Mouse (Mus musculus): ENCODE results near the gene Trim44.

Trim44 gene

DNA sequence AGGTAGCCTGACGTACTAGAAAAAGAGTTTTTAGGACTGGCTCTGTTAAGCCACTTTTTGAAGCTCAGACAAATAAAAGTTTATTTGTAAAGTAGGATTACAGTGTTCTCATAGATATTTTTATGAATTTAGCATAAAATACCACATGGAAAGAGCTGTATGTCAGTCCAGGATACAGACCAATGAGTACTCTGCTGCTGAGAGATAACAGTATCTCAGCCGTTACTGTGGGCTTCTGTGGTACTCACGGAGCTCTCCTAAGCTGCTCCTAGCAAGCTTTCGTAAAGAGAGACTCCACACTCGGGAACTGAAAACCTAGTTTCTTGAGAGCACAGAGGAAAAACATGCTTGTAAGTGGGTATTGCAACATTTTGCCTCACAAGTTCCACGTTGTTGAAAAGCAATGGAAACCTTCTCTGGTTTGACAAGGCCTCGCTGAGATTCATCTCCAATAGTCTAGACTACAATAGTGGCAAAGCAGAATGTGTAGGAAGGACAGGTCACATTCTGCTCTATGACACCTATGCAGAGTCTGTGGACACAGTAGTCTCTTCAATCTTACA, 41.6 kb downstream of the Trim44 start:
- DNase-seq (ENCODE audit: low read depth, low spot score) = no peak

DNA sequence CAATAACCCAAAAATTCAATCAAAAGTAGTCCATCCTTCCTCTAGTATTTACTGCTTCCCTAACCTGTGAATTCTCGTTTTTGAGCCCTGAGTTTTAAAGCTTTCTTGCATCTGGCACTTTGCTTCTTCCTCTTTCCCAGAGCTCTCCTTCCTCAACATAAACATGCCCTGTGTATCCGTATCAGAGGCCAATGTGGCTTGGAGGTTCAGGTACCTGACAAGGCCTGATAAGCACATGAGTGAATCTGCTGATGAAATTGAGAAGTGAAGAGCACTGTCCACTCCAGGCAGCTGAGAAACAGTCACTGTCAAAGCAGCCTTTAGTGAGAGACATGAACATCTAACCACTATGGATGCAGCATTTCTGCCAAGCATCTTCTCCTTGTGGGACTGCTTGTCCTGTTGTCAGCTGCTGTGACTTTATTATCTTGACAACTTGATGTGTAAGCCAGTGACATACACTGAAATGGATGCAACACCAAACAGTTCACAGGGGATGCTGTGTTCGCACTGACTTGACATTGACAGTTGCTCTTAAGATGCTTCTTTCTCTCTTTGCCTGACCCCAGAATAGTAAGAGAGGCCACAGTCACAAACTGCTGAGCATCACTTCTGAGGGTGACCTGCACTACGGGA, 42.9 kb downstream of the Trim44 start:
- DNase-seq (ENCODE audit: low read depth, low spot score) = no peak

GRCm38 (mm10) chr2:102362896-102363530, 44.6 kb downstream of the Trim44 start:
- no peak for DNase-seq (ENCODE audit: low read depth, low spot score)

DNA sequence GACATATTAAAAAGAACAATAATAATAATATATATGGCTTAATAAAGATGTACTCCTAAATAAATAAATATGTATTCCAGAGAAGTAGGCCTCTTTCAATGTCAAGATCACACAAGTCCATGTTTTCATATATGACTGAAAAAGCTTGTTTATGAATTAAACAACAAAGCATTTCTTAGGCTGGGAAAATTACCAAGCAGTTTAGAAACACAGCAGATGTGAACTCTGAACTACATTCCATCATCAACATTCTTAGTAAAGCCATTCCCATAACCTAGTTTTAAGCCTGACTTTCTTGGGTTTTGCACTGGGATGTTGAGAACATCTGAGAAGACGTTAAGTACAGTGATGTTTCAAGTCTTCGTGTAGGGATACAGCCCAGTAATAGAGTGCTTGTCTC, 45.4 kb downstream of the Trim44 start:
- no peak for DNase-seq (ENCODE audit: low read depth, low spot score)

- no peak for DNase-seq (ENCODE audit: low read depth, low spot score)
Measured at GRCm38 (mm10) chr2:102356879-102357695, 50.5 kb downstream of the Trim44 start.

DNA sequence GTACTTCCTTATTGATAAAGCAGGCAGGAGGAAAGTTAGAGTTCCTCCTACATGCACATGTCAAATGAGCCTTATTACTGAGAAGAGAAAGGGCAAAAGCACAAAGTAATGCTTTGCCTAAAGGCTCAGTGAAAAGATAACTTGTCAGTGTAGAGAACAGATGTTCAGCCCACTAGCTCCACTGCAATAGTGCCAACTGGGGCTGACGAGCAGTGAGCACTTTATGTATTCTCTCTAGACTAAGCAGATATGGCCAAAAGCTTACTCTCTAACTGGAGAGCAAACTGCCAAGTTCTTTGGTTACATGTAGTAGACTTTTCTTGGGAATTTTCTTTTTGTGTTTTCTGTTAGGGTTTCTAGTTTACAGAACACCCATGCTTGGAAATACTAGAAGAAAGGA, 53.6 kb downstream of the Trim44 start:
- no peak for DNase-seq (ENCODE audit: low read depth, low spot score)

DNA sequence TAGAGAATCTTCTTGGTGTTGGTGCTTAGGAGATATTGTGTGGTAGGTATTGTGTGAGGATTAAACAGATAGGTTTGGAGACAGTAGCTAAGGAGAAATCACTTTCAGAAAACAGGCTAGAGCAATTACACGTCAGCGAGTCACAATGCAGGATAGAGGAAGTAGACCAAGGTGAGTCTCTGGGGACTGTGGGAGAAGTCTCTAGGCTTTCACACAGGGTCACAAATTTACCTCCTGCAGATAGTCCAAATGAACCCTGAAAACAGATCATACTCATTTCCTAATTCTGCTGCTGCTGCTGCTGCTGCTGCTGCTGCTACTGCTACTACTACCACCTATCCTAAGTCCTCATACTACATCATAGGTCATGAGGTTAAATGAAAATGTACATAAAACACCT, 66.2 kb downstream of the Trim44 start:
- DNase-seq (ENCODE audit: low read depth, low spot score) = no peak

DNA sequence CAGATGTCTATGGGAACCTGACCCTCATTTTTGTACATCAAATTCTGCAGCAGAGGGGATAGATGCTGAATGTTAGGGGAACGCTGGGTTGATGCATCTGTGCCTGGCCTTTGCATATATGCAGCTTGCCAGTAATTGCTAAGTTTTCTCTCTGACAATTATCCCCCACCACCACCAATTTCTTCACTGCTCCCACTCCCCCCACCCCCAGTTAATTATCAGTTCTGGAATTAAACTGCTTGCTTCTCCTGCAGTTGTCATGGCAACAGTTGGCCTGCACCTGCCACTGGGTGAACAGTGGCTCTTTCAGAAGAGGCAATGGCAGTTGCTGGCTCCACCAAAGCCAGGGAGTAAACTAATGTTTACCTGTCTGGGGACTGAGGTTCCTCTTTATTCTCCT, 70.8 kb downstream of the Trim44 start:
- no peak for DNase-seq (ENCODE audit: low read depth, low spot score)

- no peak for DNase-seq (ENCODE audit: low read depth, low spot score)
Measured at GRCm38 (mm10) chr2:102331932-102332331, 75.7 kb downstream of the Trim44 start.

GRCm38 (mm10) chr2:102331092-102331491, 76.5 kb downstream of the Trim44 start:
- DNase-seq (ENCODE audit: low read depth, low spot score) = no peak

- DNase-seq (ENCODE audit: low read depth, low spot score) = no peak
Measured at GRCm38 (mm10) chr2:102325921-102326320, 81.7 kb downstream of the Trim44 start.

DNA sequence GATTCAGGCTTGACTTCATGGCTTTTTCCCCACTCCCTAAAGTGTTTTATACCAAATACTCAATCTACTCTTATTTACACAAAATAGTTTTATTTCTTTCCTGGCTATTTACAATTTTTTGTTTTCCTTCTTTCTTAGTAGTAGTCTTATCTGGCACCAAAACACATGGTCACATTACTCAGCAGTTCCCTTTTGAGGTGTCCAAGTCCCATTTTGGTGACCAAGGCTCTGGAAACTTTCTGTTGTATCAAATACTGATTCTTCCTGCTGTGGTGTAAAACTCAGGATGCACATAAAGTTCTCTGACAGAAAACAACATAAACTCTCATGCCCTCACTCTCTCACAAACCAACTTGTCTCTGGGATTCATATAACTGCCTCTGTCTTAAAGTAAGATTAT, 83.3 kb downstream of the Trim44 start:
- DNase-seq (ENCODE audit: low read depth, low spot score) = no peak

- DNase-seq (ENCODE audit: low read depth, low spot score) = no peak
Measured at GRCm38 (mm10) chr2:102316540-102316939, 91.1 kb downstream of the Trim44 start.

DNA sequence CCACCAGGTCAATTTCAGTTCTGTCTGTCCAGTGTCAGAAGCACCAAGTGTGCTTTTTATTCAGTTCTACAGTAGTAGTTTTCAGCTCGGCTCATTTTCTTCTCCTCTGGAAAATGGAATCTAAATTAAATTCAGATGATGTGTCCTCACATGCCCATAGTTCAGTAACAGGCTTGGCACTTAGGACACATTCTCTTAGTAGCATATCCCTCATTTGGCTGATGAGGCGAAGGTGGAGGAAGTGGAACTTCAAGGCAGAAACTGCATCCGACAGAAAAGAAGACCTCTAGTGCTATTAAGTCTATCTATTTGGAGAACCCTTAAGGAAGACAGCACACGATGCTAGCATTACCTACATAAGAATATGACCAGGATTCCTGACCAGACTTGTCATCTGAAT, 92.5 kb downstream of the Trim44 start:
- no peak for DNase-seq (ENCODE audit: low read depth, low spot score)

DNA sequence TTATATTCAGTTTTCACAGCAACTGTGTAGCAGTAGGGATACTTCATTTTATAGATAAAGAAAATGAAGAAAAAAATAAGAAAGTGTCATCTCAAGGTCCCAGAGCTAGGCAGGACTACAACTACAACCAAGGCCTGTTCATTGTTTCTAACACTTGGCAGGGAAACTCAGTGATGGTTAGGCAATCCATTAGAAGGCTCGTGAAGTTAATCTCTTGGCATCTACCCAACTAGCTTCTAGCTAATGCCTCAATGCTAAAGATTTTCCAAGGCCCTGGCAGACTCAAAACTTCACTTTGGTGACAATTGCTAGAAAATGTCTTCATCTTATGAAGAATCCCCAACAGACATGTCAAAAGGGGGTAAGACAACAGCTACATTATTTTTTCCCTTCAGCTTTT, 93.0 kb downstream of the Trim44 start:
- no peak for DNase-seq (ENCODE audit: low read depth, low spot score)

- no peak for DNase-seq (ENCODE audit: low read depth, low spot score)
Measured at GRCm38 (mm10) chr2:102314068-102314467, 93.6 kb downstream of the Trim44 start.

DNA sequence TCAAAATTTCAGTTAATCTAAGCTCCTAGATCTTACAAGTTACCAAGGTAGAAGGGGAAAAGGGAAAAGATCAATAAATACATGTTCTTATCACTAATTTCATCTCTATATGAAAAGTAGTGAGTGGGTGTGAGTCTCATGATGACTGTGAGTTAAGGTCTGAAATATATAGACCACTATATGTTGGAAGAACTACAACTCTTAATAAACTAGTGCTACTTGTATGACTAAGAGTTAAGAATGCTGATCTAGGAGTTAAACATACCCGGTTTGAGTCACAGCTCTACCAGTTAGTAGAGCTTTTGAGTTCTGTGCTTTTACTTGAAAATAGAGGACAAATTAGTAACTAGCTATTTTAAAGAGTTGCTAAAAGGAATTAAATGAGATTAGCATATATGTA, 94.7 kb downstream of the Trim44 start:
- DNase-seq (ENCODE audit: low read depth, low spot score) = no peak

GRCm38 (mm10) chr2:102303274-102303673, 104.4 kb downstream of the Trim44 start:
- no peak for DNase-seq (ENCODE audit: low read depth, low spot score)

GRCm38 (mm10) chr2:102302532-102302931, 105.1 kb downstream of the Trim44 start:
- DNase-seq (ENCODE audit: low read depth, low spot score) = no peak

DNA sequence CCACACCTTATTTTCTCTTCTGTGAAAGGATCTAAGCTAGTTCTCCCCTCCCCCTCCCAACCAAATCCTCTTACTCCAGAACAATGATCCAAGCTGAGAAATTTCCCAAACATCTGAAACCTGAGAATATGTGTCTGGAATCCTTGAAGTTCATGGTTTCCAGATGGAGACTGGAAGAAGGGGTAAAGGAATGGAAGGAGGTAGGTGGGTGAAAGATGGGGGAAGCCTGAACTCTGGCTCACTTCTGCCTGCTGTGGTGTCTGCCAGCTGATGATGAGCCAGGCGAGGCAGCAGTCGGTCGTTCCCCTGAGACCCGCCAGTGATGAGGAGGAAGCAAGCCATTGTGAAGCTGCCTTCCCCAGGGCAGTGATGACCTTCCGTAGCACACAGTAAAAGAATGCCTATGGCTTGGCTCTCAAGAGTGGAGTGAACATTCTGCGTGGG, 112.8 kb downstream of the Trim44 start:
- DNase-seq (ENCODE audit: low read depth, low spot score) = no peak

DNA sequence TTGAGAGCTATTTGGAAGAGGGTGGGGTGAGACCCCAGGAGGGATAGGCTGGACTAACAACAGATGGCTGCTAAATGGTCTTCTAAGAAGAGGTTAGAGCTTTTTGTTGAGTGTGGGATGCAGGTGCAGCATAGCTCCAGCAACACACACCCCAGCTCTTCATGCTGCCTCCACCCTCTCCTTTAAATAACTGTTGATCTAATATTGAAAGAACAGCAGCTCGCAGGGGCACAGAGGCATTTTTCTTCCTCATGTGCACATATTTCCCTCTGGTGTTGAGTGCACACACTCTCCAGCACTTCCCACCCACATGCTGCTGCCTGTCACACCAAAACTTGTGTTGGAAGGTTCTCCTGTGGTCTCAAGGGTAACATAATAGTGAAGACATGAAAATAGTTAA, 114.4 kb downstream of the Trim44 start:
- no peak for DNase-seq (ENCODE audit: low read depth, low spot score)

DNA sequence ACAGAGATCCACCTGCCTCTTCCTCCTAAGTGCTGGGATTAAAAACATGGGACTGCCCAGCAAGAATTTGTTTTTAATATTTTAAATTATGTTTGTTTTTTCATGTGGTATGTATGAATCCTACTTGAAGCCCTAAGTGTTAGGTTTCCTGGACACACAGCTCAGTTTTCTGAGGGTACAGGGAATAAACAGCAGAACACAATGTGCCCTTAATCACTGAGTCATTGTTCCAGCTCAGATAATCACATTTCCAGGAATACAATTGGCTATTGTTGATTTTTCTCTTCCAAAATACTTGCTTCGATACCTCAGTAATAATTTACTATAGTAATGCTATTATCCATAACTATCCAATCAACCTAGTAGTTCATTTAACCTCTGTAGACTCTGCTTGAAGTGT, 115.6 kb downstream of the Trim44 start:
- DNase-seq (ENCODE audit: low read depth, low spot score) = no peak
